Mouse (Mus musculus) hindbrain, embryonic 10.5 days (tissue): ENCODE measurements around the gene Rnf185. TPM values are rescaled to one million over a fixed set of nuclear protein-coding genes. Genes with fewer than 3 reads are reported as not detected.
A peak's percentile ranks its signal among the peaks of the same experiment; 100 is the strongest.

ENCODE experiments used
- DNase-seq: peaks from one replicate; pipeline ENCODE4 v3.0.0-alpha.2; 2017; ENCODE audit warnings: low spot score
- H3K27ac ChIP-seq: fragments of 300-500 bp; sonication (generic); 2 replicates; pipeline ENCODE4 v1.5.1; 2016; ENCODE audit warnings: mild to moderate bottlenecking, moderate library complexity
- H3K27me3 ChIP-seq: fragments of 300-500 bp; sonication (generic); 2 replicates; pipeline ENCODE4 v1.6.1; 2016; ENCODE audit warnings: mild to moderate bottlenecking; ENCODE audit not compliant: poor library complexity, insufficient read depth, severe bottlenecking
- H3K36me3 ChIP-seq: fragments of 300-500 bp; sonication (generic); 2 replicates; pipeline ENCODE4 v1.6.1; 2016; ENCODE audit warnings: mild to moderate bottlenecking, moderate library complexity
- H3K4me1 ChIP-seq: fragments of 300-500 bp; sonication (generic); replicated peaks from 2 replicates; pipeline ENCODE4 v1.6.1; 2016; ENCODE audit warnings: mild to moderate bottlenecking
- H3K4me3 ChIP-seq: fragments of 300-500 bp; sonication (generic); 2 replicates; pipeline ENCODE4 v1.5.1; 2016; ENCODE audit warnings: mild to moderate bottlenecking, moderate library complexity
- H3K9me3 ChIP-seq: fragments of 300-500 bp; sonication (generic); 2 replicates; pipeline ENCODE4 v1.6.1; 2016; ENCODE audit warnings: mild to moderate bottlenecking, moderate library complexity
- WGBS: fragments of 180-500 bp; shearing (Covaris S2); methylation state at CpG from one replicate; pipeline ENCODE4 v1.1.7; 2016; 5-methylcytosine and 5-hydroxymethylcytosine counted together
- polyA plus RNA-seq: library from polyadenylated mRNA; unstranded; fragments of >200 nt; fragmentation: Nextera tagmentation; extraction: Ambion mirVana; gene quantifications from 2 replicates; pipeline ENCODE4 v1.2.1, GENCODE M21; 2016

Gene Rnf185
- polyA plus RNA-seq, 1 experiment from 2014 or later: 42.1 TPM

- no peaks in the 10 kb centered on the region for H3K27me3 ChIP-seq
- peak overlapping the region; percentile 79 for H3K4me3 ChIP-seq
- WGBS: 7% methylated on average over 34 of the region's 34 CpGs
- H3K9me3 ChIP-seq: no peaks in the 10 kb centered on the region
- H3K27ac ChIP-seq: peak overlapping the region; percentile 90
- no peaks in the 10 kb centered on the region; the same call in 1 of the 2 replicates for H3K36me3 ChIP-seq
- DNase-seq: no peak
- H3K4me1 ChIP-seq: peaks cover 12% of the 10 kb centered on the region
These were observed 43.8 kb downstream of the Rnf185 start for GRCm38 (mm10) chr11:3408131-3408996.

- H3K4me3 ChIP-seq: no peak overlapping the region
- 85% methylated on average over 7 of the region's 7 CpGs for WGBS
- H3K27me3 ChIP-seq: no peaks in the 10 kb centered on the region
- no peaks in the 10 kb centered on the region for H3K9me3 ChIP-seq
- H3K4me1 ChIP-seq: peaks cover 12% of the 10 kb centered on the region
- no peak for DNase-seq
- H3K36me3 ChIP-seq: no peaks in the 10 kb centered on the region; the same call in 1 of the 2 replicates
- no peak overlapping the region for H3K27ac ChIP-seq
These were observed 47.7 kb downstream of the Rnf185 start for GRCm38 (mm10) chr11:3404287-3405047.

- Histone ChIP-seq H3K36me3 (no peaks in the 10 kb centered on the region; the same call in 1 of the 2 replicates), H3K27me3 (no peaks in the 10 kb centered on the region), H3K4me3 (no peak overlapping the region), H3K27ac (no peak overlapping the region), H3K4me1 (peaks cover 8% of the 10 kb centered on the region), H3K9me3 (no peaks in the 10 kb centered on the region)
- 84% methylated on average over 3 of the region's 3 CpGs for WGBS
- DNase-seq: no peak
These were observed 49.1 kb downstream of the Rnf185 start for GRCm38 (mm10) chr11:3403024-3403423.

- DNase-seq: no peak
- H3K9me3 ChIP-seq: no peaks in the 10 kb centered on the region
- H3K4me1 ChIP-seq: peaks cover 30% of the 10 kb centered on the region
- no peaks in the 10 kb centered on the region for H3K36me3 ChIP-seq
- H3K27me3 ChIP-seq: no peaks in the 10 kb centered on the region
- no peak overlapping the region for H3K27ac ChIP-seq
- no peak overlapping the region for H3K4me3 ChIP-seq
- 87% methylated on average over 1 of the region's 1 CpGs for WGBS
These were observed 53.8 kb downstream of the Rnf185 start for GRCm38 (mm10) chr11:3398318-3398717.

GRCm38 (mm10) chr11:3396562-3396961 lies 55.6 kb downstream of the Rnf185 start:
- H3K27ac ChIP-seq: peak overlapping the region; percentile 62
- 41% methylated on average over 8 of the region's 8 CpGs for WGBS
- peak; percentile 13 for DNase-seq

GRCm38 (mm10) chr11:3396091-3396490 lies 56.1 kb downstream of the Rnf185 start:
- no peaks in the 10 kb centered on the region for H3K9me3 ChIP-seq
- H3K4me3 ChIP-seq: no peak overlapping the region
- peak overlapping the region; percentile 62; the same call in 1 of the 2 replicates for H3K27ac ChIP-seq
- 36% methylated on average over 3 of the region's 3 CpGs for whole genome bisulfite sequencing
- peaks cover 30% of the 10 kb centered on the region for H3K4me1 ChIP-seq
- no peak for DNase-seq
- H3K36me3 ChIP-seq: peaks cover 10% of the 10 kb centered on the region
- no peaks in the 10 kb centered on the region for H3K27me3 ChIP-seq

More at GRCm38 (mm10) chr11:3396562-3396961, 55.6 kb downstream of the Rnf185 start:
- Histone ChIP-seq H3K27me3 (no peaks in the 10 kb centered on the region), H3K9me3 (no peaks in the 10 kb centered on the region), H3K4me1 (peaks cover 30% of the 10 kb centered on the region), H3K36me3 (peaks cover 6% of the 10 kb centered on the region; the same call in 1 of the 2 replicates), H3K4me3 (no peak overlapping the region)

GRCm38 (mm10) chr11:3394520-3394919 lies 57.6 kb downstream of the Rnf185 start:
- Histone ChIP-seq H3K27ac (no peak overlapping the region), H3K27me3 (no peaks in the 10 kb centered on the region), H3K9me3 (no peaks in the 10 kb centered on the region), H3K4me1 (peaks cover 30% of the 10 kb centered on the region), H3K36me3 (peaks cover 22% of the 10 kb centered on the region), H3K4me3 (no peak overlapping the region)
- DNase-seq: no peak
- WGBS: 36% methylated on average over 5 of the region's 5 CpGs

- Histone ChIP-seq H3K4me1 (peaks cover 24% of the 10 kb centered on the region), H3K27me3 (no peaks in the 10 kb centered on the region), H3K36me3 (peaks cover 35% of the 10 kb centered on the region), H3K9me3 (no peaks in the 10 kb centered on the region), H3K27ac (no peak overlapping the region), H3K4me3 (no peak overlapping the region)
- DNase-seq: no peak
- 88% methylated on average over 8 of the region's 8 CpGs for WGBS
These were observed 59.6 kb downstream of the Rnf185 start for GRCm38 (mm10) chr11:3392526-3392925.

- no peak overlapping the region for H3K4me3 ChIP-seq
- peaks cover 35% of the 10 kb centered on the region for H3K36me3 ChIP-seq
- 88% methylated on average over 5 of the region's 5 CpGs for WGBS
- DNase-seq: no peak
- no peak overlapping the region for H3K27ac ChIP-seq
- H3K9me3 ChIP-seq: no peaks in the 10 kb centered on the region
- H3K4me1 ChIP-seq: peaks cover 7% of the 10 kb centered on the region; the same call in 1 of the 2 replicates
- no peaks in the 10 kb centered on the region for H3K27me3 ChIP-seq
These were observed 61.4 kb downstream of the Rnf185 start for GRCm38 (mm10) chr11:3390789-3391188.

- DNase-seq: no peak
- 0 out of 2 replicates have a peak, but pooled peaks cover 7% of the 10 kb centered on the region for H3K4me1 ChIP-seq
- no peaks in the 10 kb centered on the region for H3K27me3 ChIP-seq
- no peak overlapping the region for H3K27ac ChIP-seq
- 79% methylated on average over 5 of the region's 5 CpGs for WGBS
- peaks cover 35% of the 10 kb centered on the region for H3K36me3 ChIP-seq
- H3K9me3 ChIP-seq: no peaks in the 10 kb centered on the region
- no peak overlapping the region for H3K4me3 ChIP-seq
These were observed 62.2 kb downstream of the Rnf185 start for GRCm38 (mm10) chr11:3389996-3390395.

GRCm38 (mm10) chr11:3387482-3388196 lies 64.5 kb downstream of the Rnf185 start:
- DNase-seq: no peak
- Histone ChIP-seq H3K27ac (no peak overlapping the region), H3K36me3 (peaks cover 57% of the 10 kb centered on the region), H3K4me1 (no peaks in the 10 kb centered on the region), H3K9me3 (0 out of 2 replicates have a peak, but pooled peaks cover 6% of the 10 kb centered on the region), H3K4me3 (no peak overlapping the region), H3K27me3 (no peaks in the 10 kb centered on the region)
- 86% methylated on average over 6 of the region's 6 CpGs for WGBS

- peak; percentile 80 for DNase-seq
- H3K27me3 ChIP-seq: no peaks in the 10 kb centered on the region
- H3K4me3 ChIP-seq: no peak overlapping the region
- H3K27ac ChIP-seq: no peak overlapping the region
- no peaks in the 10 kb centered on the region for H3K4me1 ChIP-seq
- peaks cover 59% of the 10 kb centered on the region for H3K36me3 ChIP-seq
- H3K9me3 ChIP-seq: peaks cover 9% of the 10 kb centered on the region; the same call in 1 of the 2 replicates
- 32% methylated on average over 4 of the region's 4 CpGs for WGBS
These were observed 65.2 kb downstream of the Rnf185 start for GRCm38 (mm10) chr11:3386941-3387368.
